Mouse (Mus musculus): Measurements from ENCODE around the gene Tle3.

DNA sequence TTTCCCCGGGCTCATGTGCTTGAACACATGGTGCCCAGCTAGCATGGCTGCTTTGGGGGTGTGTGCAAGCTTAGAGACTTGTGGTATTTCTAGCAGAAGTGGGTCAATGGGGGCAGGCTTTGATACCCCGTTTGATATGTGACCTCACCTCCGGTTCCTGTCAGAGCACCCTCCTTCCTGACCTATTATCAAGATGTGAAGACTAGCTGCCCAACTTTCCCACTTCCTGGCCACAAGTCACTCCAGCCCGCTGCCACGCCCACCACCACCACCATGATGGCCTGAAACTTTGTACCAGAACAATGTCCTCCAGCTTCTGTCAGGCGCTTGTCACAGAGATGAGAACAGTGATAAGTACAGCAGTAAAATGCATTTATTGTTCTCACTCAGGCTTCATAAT is 54.9 kb downstream of the Tle3 start:
- TF ChIP-seq POLR2A (IDR thresholded peaks at IDR 0.05; ENCODE audit: low read depth, low read length) = no peak
- TF ChIP-seq CTCF (conservative IDR thresholded peaks at IDR 0.05; ENCODE audit: insufficient read depth, insufficient read length, low read depth, low read length) = no peak
